Mouse (Mus musculus) brain, embryonic 14.5 days (tissue): ENCODE measurements around the gene Dnaaf1.

ENCODE experiments used
- CTCF ChIP-seq: fragments of 200-500 bp; IDR thresholded peaks from 2 replicates; pipeline ENCODE4 v1.5.1; 2012; ENCODE audit warnings: inconsistent platforms, mild to moderate bottlenecking, moderate library complexity, borderline replicate concordance; ENCODE audit not compliant: insufficient read depth, insufficient read length; ENCODE audit errors: extremely low read depth
- POLR2A ChIP-seq: fragments of 200-500 bp; IDR thresholded peaks from 2 replicates; pipeline ENCODE4 v1.6.1; 2012; ENCODE audit warnings: mild to moderate bottlenecking, inconsistent platforms, borderline replicate concordance; ENCODE audit not compliant: poor library complexity, insufficient read depth, insufficient read length, severe bottlenecking; ENCODE audit errors: extremely low read depth

DNA sequence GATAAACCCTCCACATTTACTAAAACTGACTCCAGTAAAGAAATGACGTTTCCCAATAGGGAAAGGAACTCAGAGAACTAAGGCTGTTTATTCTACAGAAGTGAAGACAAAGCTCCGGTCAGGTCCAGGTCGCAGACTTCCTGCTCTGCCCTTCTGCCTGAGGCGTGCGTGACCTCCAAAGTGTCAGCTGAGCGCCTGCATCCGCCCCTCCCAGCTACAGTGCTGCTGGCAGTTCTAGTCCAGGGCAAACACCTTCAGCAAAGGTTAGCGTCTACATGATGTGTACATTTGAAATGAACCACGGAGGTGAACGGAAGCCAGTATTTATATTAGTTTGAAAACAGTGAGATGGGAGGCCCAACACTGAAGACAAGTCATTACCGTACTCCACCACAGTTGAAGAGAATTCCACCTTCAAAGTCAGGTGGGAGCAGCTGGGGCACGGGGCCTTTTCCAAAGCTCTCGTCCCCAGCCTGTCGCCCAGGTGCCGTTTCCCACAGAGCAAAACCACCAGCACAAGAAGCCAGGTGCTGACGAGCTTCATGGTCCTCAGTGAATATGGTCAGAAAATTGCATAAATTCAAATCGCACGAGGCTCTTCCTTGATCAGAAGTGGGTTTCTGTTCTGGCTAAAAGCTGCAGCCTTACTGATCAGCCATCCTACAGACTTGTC is 27.9 kb upstream of the Dnaaf1 start:
- TF ChIP-seq CTCF (no peak), POLR2A (no peak)
